Mouse (Mus musculus): Measurements from ENCODE around the gene Trip11. TPM values are rescaled to one million over a fixed set of nuclear protein-coding genes. Genes with fewer than 3 reads are reported as not detected.

Gene Trip11
- polyA plus RNA-seq, 1 experiment from 2014 or later = 12.0 TPM

DNA sequence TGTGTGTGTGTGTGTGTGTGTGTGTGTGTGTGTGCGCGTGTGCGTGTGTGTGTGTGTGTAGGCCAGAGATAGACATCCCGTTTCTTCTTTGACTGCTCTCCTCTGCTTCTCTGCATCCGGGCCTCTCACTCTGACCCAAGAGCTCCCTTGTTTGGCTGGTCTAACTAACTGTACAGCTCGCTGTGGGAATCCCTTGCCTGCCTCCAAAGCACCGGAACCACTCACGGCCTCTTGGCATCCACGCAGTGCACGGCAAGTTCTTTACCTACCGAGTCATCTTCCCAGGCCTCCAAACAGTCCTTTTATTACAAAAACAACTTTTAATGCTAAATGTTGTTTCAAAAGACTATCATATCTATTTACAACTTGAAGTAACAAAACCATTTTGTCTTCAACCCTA is 58.7 kb downstream of the Trip11 start:
- Histone ChIP-seq H3K9me3 (ENCODE audit: low read length) (no peaks in the 10 kb centered on the region), H3K27ac (ENCODE audit: low read depth) (no peak overlapping the region), H3K9ac (replicated peaks) (no peak overlapping the region), H3K4me2 (ENCODE audit: low read depth, low read length) (no peak overlapping the region), H3K36me3 (replicated peaks; ENCODE audit: insufficient read depth, low read length) (peaks cover 17% of the 10 kb centered on the region; the same call in 1 of the 2 replicates), H3K4me1 (ENCODE audit: insufficient read depth) (no peaks in the 10 kb centered on the region), H3K4me3 (ENCODE audit: low read depth, low read length) (no peak overlapping the region), H3K27me3 (ENCODE audit: insufficient read depth, low read length) (no peaks in the 10 kb centered on the region)
- DNase-seq (no peak), ATAC-seq (no peak)
- TF ChIP-seq EP300 (IDR thresholded peaks at IDR 0.05; ENCODE audit: low read depth) = no peak
- no peak for TF ChIP-seq CTCF (IDR thresholded peaks at IDR 0.05; ENCODE audit: low read depth)
- WGBS (ENCODE audit: insufficient replicate concordance) = 91% methylated on average over 11 of the region's 11 CpGs

DNA sequence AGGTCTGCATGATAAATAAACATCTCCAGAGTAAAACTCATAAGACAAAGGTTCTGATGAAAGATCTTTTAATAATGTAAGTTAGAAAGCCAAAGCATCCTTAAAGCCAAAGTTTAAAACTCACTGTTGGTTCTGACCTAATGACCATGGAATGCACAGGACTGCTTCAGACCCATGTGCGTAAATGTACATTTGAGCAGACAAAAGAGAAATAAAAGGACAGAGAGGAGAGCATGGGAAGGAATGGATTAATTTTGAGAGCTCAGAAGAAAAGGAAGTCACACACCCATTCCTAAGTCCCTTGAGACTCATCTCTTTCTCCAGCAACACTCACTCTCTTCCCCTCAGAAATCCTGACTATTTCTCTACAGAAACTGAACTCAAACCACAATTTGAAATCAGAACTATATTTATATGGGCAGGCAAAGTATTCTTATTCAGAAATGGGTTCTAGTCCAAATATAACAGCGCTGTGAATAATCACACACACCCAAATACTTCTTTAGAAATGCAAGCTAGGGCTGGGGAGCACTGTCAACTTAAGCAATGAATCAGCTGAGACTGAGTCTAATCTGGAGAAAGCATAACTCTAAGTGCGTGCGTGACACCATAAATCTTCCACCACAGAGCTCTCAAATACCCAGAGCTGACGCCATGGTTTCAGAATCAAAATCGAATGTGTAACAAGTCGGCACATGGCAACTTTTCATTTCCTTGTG is 61.1 kb downstream of the Trip11 start:
- no peaks in the 10 kb centered on the region for H3K9me3 ChIP-seq (ENCODE audit: low read length)
- no peak overlapping the region for H3K4me3 ChIP-seq (ENCODE audit: low read depth, low read length)
- 81% methylated on average over 7 of the region's 7 CpGs for WGBS (ENCODE audit: insufficient replicate concordance)
- no peak overlapping the region for H3K27ac ChIP-seq (ENCODE audit: low read depth)
- H3K36me3 ChIP-seq (replicated peaks; ENCODE audit: insufficient read depth, low read length) = peaks cover 17% of the 10 kb centered on the region; the same call in 1 of the 2 replicates
- TF ChIP-seq EP300 (IDR thresholded peaks at IDR 0.05; ENCODE audit: low read depth) (no peak), CTCF (IDR thresholded peaks at IDR 0.05; ENCODE audit: low read depth) (no peak)
- DNase-seq (no peak), ATAC-seq (no peak)
- H3K4me1 ChIP-seq (ENCODE audit: insufficient read depth) = no peaks in the 10 kb centered on the region
- H3K4me2 ChIP-seq (ENCODE audit: low read depth, low read length) = no peak overlapping the region
- H3K27me3 ChIP-seq (ENCODE audit: insufficient read depth, low read length) = no peaks in the 10 kb centered on the region
- H3K9ac ChIP-seq (replicated peaks) = no peak overlapping the region

DNA sequence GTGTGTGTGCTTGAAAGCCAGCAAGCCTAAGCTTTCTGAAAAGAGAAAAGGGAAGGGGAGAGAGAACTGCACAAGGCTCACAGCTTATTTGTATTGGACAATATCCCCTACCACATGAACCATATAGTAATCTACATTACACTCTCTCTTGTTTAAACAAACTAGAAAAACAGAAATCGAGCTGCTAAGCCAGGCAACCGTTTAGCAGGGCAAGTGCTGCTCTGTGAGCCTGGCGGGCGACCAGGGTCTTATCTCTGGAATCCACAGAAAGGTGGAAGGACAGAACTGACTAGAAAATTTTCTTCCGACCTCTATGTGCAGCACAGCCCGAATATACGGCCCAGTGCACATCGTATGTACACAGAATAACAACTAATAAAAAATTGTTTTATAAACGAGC is 61.8 kb downstream of the Trip11 start:
- Histone ChIP-seq H3K27ac (ENCODE audit: low read depth) (no peak overlapping the region), H3K36me3 (replicated peaks; ENCODE audit: insufficient read depth, low read length) (peaks cover 17% of the 10 kb centered on the region; the same call in 1 of the 2 replicates), H3K9me3 (ENCODE audit: low read length) (no peaks in the 10 kb centered on the region), H3K9ac (replicated peaks) (no peak overlapping the region), H3K27me3 (ENCODE audit: insufficient read depth, low read length) (no peaks in the 10 kb centered on the region), H3K4me3 (ENCODE audit: low read depth, low read length) (no peak overlapping the region), H3K4me1 (ENCODE audit: insufficient read depth) (no peaks in the 10 kb centered on the region), H3K4me2 (ENCODE audit: low read depth, low read length) (no peak overlapping the region)
- ATAC-seq (no peak), DNase-seq (no peak)
- TF ChIP-seq CTCF (IDR thresholded peaks at IDR 0.05; ENCODE audit: low read depth) = no peak
- WGBS (ENCODE audit: insufficient replicate concordance) = 72% methylated on average over 9 of the region's 9 CpGs

DNA sequence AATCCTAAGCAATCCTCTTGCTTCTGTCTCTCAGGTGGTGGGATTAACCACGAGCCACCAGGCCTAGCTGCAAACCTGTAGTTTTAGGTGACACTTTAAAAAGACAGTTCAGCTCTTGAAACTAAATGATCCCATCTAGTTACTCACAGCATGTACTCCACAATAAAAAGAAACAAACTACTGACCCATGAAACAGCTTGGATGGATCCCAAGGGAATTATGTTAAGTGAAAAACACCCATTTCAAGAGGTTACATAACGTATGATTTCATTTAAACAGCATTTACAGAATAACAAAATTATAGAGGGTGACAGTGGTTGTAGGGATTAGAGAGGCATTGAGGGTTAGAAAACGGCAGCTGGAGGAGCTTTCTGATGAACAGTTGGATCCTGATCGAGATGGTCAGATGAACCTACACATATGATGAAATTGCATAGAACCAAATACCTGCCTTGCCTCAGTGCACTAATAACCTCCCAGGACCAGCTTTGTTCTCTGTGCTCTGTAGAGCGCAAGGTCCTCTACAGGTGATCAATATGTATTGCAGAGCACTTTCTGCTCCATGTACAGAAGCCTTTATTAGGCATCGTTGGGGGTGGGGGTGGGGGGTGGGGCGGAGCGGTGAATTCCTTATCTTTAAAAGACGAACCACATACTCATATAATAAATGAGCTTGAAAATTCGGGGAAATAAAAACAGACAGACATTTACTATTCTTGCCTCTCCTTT is 76.4 kb downstream of the Trip11 start:
- Histone ChIP-seq H3K4me2 (ENCODE audit: low read depth, low read length) (no peak overlapping the region), H3K36me3 (replicated peaks; ENCODE audit: insufficient read depth, low read length) (peaks cover 41% of the 10 kb centered on the region), H3K9me3 (ENCODE audit: low read length) (no peaks in the 10 kb centered on the region), H3K27ac (ENCODE audit: low read depth) (no peak overlapping the region), H3K9ac (replicated peaks) (no peak overlapping the region), H3K4me3 (ENCODE audit: low read depth, low read length) (no peak overlapping the region), H3K4me1 (ENCODE audit: insufficient read depth) (no peaks in the 10 kb centered on the region), H3K27me3 (ENCODE audit: insufficient read depth, low read length) (no peaks in the 10 kb centered on the region)
- no peak for ATAC-seq
- no peak for TF ChIP-seq CTCF (IDR thresholded peaks at IDR 0.05; ENCODE audit: low read depth)
- no peak for TF ChIP-seq EP300 (IDR thresholded peaks at IDR 0.05; ENCODE audit: low read depth)
- WGBS (ENCODE audit: insufficient replicate concordance) = 77% methylated on average over 10 of the region's 10 CpGs
- no peak for DNase-seq

DNA sequence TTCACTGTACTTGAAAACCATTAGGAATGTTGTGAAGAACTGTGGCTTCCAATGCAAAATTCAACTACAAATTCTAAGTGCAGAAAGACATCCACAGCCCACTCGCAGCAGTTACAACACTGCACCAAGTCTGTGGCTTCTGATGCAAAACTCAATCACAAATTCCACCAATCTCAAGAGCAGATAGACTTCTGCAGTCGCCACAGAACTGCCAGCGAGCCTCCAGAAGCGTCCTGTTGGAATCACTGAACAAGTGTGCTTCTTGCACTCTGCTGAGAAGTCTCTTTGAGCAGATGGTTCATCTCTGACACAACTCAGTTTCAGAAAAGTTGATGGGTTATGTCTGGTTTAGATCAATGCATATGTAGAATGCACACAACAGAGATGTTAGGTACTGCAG is 78.4 kb downstream of the Trip11 start:
- no peak for DNase-seq
- Histone ChIP-seq H3K9ac (replicated peaks) (no peak overlapping the region), H3K27ac (ENCODE audit: low read depth) (no peak overlapping the region), H3K27me3 (ENCODE audit: insufficient read depth, low read length) (no peaks in the 10 kb centered on the region), H3K4me2 (ENCODE audit: low read depth, low read length) (no peak overlapping the region), H3K4me1 (ENCODE audit: insufficient read depth) (no peaks in the 10 kb centered on the region), H3K9me3 (ENCODE audit: low read length) (no peaks in the 10 kb centered on the region), H3K36me3 (replicated peaks; ENCODE audit: insufficient read depth, low read length) (peaks cover 41% of the 10 kb centered on the region), H3K4me3 (ENCODE audit: low read depth, low read length) (no peak overlapping the region)
- no peak for ATAC-seq
- 84% methylated on average over 4 of the region's 4 CpGs for WGBS (ENCODE audit: insufficient replicate concordance)
- TF ChIP-seq EP300 (IDR thresholded peaks at IDR 0.05; ENCODE audit: low read depth) (no peak), CTCF (IDR thresholded peaks at IDR 0.05; ENCODE audit: low read depth) (no peak)

DNA sequence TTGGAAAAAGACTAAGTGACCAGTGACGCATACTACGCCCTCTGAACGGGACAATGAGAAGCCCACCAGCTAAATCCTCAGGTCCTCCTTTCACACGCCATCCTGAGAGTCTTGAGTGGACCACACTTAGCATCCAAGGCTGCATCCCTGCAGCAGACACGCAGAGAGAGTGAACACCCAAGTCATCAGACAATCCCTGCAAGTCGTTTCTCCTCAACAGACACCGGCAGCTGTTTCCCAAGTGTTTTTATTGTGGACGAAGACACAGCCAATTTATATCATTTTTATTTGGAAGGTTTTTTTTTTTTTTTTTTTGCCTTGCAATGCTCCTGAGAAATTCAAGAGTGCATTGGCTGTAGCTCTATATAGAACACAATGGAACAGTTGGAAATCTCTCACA is 79.3 kb downstream of the Trip11 start:
- H3K27ac ChIP-seq (ENCODE audit: low read depth) = no peak overlapping the region
- ATAC-seq (no peak), DNase-seq (no peak)
- H3K9me3 ChIP-seq (ENCODE audit: low read length) = no peaks in the 10 kb centered on the region
- 90% methylated on average over 8 of the region's 8 CpGs for WGBS (ENCODE audit: insufficient replicate concordance)
- TF ChIP-seq EP300 (IDR thresholded peaks at IDR 0.05; ENCODE audit: low read depth) (no peak), CTCF (IDR thresholded peaks at IDR 0.05; ENCODE audit: low read depth) (no peak)
- H3K4me2 ChIP-seq (ENCODE audit: low read depth, low read length) = no peak overlapping the region
- no peak overlapping the region for H3K4me3 ChIP-seq (ENCODE audit: low read depth, low read length)
- H3K4me1 ChIP-seq (ENCODE audit: insufficient read depth) = no peaks in the 10 kb centered on the region
- peaks cover 39% of the 10 kb centered on the region for H3K36me3 ChIP-seq (replicated peaks; ENCODE audit: insufficient read depth, low read length)
- no peaks in the 10 kb centered on the region for H3K27me3 ChIP-seq (ENCODE audit: insufficient read depth, low read length)
- H3K9ac ChIP-seq (replicated peaks) = no peak overlapping the region

Measured in liver, postnatal 0 days (tissue).